Mouse (Mus musculus) urinary bladder, postnatal 25 days (tissue): ENCODE measurements around the gene Slc25a5.
A peak's percentile ranks its signal among the peaks of the same experiment; 100 is the strongest.

ENCODE experiments used
- DNase-seq: peaks from one replicate; pipeline ENCODE4 v3.0.0; 2022; ENCODE audit warnings: low spot score

Slc25a5 gene

GRCm38 (mm10) chrX:36803189-36803588 lies 7.7 kb downstream of the Slc25a5 start:
- no peak for DNase-seq

DNA sequence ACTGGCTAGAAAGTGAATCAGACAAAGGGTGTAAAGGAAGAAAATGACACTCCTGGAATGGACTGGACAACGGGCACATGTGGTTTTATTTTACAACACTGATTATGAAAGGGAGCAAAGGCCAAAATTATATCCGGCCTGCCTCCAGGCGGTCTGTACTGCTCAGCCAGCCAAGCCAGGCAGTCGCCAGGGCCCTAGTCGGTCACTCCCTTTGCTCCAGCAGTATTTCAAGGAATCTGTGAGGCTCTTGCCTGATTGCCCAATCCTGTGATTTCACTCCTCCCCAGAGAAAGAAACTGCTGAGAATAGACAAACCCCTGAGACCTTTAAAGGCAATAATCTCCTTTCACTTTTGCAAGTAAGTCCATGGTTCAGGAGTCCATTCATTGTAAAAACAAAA lies 8.7 kb downstream of the Slc25a5 start:
- no peak for DNase-seq

- no peak for DNase-seq
Measured at GRCm38 (mm10) chrX:36805466-36806235, 10.2 kb downstream of the Slc25a5 start.

DNA sequence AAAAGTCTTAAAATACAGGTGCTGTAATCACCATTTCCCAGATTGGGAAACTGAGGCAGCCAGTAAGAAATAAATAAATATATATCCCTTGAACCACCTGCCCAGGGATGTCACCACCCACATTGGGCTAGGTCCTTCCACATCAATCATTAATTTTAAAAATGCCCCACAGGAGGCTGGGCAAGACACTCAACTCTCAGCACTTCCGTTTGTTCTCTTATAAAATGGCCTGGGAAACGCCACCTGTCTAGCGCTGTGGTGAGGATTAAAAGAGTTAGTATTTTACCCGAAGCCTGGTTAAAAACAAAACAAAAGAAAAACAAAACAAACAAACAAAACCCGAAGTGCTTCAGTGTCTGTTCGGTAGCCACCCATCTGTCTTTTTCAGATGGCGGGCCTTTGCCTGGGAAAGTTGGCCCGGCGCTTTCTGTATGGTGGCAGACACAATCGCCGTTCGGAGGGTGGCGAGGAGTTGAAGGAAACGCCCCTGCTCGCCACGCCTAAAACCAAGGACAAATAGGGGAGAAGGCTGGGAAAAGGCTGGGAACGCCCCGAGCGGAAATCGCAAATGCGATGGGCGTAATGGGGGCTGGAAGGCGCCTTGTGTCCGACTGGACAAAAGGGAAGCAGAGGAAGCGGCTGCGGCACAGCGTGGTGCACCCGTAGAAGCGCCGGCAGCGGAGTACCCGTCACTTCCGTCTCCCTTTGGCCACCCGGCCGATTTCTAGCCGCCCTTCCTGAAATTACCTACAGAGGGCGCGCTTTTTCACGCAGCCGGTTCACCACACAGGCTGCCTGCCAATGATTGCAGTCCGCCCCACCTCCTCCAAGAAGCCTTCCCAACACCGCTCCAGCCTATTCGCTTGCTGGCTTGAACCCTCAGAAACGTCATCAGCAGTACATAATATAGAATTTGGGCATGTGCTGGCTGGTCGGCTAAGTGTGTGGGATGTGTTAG lies 12.2 kb downstream of the Slc25a5 start:
- peak; percentile 68 for DNase-seq

GRCm38 (mm10) chrX:36808318-36808683 lies 12.8 kb downstream of the Slc25a5 start:
- no peak for DNase-seq

DNA sequence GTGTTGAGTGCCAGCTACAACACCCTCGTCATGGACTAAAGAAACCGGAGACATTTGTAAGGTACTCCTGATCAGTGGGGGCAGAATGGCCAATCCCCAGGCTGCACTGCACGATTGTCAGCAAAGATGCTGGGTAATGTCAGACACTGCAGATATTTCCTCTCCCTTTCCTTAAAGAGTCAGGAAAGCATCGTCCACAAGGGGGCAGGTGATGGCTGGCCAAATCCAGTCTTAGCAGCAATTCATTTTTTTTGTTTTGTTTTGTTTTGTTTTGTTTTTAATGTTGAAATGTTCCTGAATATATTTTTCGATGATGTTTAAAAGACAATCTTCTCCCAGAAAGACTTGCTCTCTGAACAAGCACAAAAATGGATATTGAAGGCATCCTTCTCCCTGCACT lies 15.9 kb downstream of the Slc25a5 start:
- no peak for DNase-seq

DNA sequence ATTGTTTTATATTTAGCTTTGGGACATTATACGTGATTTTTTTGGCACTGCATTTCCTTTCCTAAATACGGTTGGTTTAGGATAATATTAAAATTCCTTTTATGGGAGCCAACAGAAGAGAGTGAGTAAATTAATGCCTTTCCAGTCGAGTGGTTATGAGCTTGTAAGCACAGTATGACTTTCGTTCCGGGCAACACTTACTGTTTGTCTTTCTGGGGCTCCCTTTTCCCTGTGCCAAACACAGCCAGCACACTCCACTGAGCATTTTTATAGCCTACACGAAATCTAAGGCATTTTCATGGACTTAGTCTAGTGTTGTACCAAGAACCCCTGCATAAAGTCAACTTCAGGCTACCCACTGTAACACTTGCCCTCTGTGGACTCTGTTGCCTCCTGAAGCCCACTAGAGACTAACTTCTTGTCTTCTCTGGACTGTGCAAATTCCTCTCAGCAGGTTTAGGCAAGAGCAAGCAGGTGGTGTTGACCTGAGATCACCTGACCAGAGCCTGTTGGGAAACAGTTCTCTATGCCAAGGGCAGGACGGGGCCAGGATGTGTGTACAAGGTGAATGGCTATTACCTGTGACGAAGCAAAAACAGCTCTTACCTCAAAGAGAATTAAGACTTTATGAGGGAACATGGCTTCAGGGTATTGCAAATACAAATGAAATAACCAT lies 18.8 kb downstream of the Slc25a5 start:
- no peak for DNase-seq

DNA sequence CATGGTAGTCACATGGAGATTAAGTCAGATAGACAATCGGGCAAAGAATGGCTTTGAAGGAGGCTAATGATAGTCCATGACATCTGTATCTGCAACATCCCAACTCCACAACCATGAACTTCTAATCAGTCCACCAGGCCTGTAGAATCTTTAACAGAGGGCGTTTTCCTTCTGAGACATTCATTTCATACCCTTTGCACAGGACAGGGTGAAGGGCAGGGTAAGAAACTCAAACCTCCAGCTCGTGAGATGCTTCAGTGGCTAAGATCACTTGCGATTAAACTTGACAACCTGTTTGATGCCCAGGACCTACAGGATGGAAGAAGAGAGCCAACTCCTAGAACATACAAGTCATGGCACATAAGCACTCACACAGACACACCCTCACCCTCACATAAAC lies 19.6 kb downstream of the Slc25a5 start:
- no peak for DNase-seq

DNA sequence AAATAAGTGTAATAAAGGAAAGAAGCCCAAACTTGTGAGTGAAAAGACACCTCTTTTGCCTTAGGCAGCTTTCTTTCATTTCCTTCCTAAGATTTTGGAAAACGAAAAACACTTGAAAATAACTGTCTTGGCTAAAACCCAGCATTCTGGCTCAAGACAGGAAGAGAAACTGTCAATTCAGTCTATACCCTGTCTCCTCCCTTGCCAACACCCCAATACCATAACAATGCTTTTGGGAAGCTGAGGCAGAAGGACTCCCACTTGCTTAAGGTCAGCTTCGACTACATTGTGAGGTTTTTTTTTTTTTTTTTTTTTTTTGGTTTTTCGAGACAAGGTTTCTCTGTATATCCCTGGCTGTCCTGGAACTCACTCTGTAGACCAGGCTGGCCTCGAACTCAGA lies 20.0 kb downstream of the Slc25a5 start:
- no peak for DNase-seq

DNA sequence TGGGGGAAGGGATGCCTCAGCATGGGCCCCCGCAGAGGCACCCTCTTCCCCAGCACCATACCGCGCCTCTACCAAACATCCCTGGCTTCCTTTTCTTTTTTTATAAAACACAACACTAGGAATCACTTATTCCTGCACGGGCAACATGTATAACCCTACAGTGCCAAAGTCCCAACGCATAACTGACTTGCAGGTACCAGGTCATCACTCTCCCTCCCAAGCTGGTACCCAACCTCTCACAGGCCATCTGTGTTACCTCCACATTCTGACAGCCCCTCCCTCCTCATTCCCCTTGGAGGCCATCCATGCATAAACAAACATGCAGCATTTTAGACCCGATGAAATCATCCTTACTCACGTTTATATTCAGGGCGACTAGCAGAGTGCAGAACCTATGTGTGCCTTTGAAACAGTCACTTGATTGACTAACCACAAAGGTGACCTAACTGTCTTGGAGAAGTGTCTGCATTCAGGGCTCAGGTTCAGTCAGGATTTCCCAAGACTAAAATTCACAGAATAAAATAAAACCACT lies 21.0 kb downstream of the Slc25a5 start:
- no peak for DNase-seq

- DNase-seq, result no peak
Measured at GRCm38 (mm10) chrX:36816953-36817441, 21.5 kb downstream of the Slc25a5 start.

GRCm38 (mm10) chrX:36819575-36819974 lies 24.1 kb downstream of the Slc25a5 start:
- no peak for DNase-seq

DNA sequence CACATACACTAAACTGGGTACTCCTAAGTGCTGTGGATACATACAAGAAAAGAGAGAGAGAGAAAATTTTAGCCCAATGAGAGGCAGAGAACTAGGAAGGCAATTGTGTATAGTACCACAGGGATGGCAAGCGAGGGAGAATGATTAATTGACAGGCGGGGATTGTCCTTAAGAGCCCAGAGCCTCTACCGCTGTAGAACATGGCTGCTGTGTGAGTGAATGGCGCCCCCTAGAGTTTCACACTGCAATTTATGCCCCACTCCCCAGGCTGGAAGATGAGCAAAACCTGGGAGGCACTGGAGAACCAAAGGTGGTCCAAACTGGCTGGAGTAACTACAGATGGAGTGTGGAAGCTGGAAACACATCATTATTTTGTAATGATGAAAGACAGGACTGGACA lies 24.8 kb downstream of the Slc25a5 start:
- no peak for DNase-seq

- no peak for DNase-seq
Measured at GRCm38 (mm10) chrX:36823932-36824711, 28.7 kb downstream of the Slc25a5 start.

GRCm38 (mm10) chrX:36825032-36825431 lies 29.6 kb downstream of the Slc25a5 start:
- no peak for DNase-seq

DNA sequence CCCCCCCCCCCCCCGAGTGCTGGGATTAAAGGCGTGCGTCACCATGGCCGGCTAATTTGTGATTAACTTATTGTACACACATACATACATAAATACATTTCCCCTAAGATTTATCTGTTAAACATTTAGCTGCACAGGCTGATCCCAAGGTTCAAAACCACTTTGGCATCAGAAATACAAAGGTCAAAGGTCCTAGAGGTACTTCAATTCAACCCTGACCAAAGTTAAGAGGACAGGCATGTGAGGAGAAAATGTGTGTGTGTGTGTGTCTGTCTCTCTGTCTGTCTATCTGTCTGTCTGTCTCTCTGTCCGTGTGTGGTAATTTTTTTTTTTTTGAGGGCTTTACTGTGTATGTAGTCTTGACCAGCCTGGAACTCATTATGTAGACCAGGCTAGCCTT lies 31.4 kb downstream of the Slc25a5 start:
- no peak for DNase-seq

GRCm38 (mm10) chrX:36830271-36830670 lies 34.8 kb downstream of the Slc25a5 start:
- peak; percentile 46 for DNase-seq

DNA sequence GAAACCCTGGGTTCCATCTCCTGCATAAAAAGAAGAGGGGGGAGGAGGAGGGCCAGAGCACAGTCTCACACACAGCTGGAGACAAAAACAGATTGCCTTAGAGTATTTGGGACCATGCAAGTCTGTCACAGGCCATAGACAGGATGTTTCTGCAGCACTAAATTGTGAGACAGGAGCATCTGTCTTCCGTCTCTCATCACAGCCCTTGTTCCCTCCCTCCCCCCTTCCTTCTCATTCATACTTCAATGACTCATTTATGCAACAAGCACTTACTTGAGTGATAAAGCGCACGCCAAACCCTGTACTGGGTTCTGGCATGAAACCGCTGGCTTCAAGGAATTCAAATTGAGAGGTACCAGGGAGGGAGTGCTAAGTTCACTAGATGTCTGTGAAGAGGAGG lies 36.2 kb downstream of the Slc25a5 start:
- no peak for DNase-seq

- peak; percentile 60 for DNase-seq
Measured at GRCm38 (mm10) chrX:36833397-36834084, 38.1 kb downstream of the Slc25a5 start.

GRCm38 (mm10) chrX:36837069-36837676 lies 41.7 kb downstream of the Slc25a5 start:
- DNase-seq, result no peak
